Mouse (Mus musculus) limb, embryonic 14.5 days (tissue): ENCODE data around the gene Mtg1. TPM values are rescaled to one million over a fixed set of nuclear protein-coding genes. Genes with fewer than 3 reads are reported as not detected.

ENCODE experiments used
- ATAC-seq: fragments of 200-750 bp; cut with Nextera tagmentation; 2 replicates; pipeline ENCODE4 v1.8.0; 2017; ENCODE audit warnings: low read depth, moderate number of reproducible peaks, moderate TSS enrichment; ENCODE audit not compliant: low FRiP score
- DNase-seq: peaks from one replicate; pipeline ENCODE4 v3.0.0-alpha.2; 2015; ENCODE audit warnings: low spot score
- H3K27ac ChIP-seq: fragments of 300-500 bp; sonication (generic); replicated peaks from 2 replicates; pipeline ENCODE4 v1.5.1; 2014; ENCODE audit warnings: low read depth, mild to moderate bottlenecking, low read length, moderate library complexity, mixed read lengths
- H3K27me3 ChIP-seq: fragments of 300-500 bp; sonication (generic); 2 replicates; pipeline ENCODE4 v1.6.1; 2014; ENCODE audit warnings: low read length, mixed read lengths; ENCODE audit not compliant: control insufficient read depth, insufficient read depth
- H3K36me3 ChIP-seq: fragments of 300-500 bp; sonication (generic); 2 replicates; pipeline ENCODE4 v1.6.1; 2014; ENCODE audit warnings: mild to moderate bottlenecking, low read length, moderate library complexity, mixed read lengths; ENCODE audit not compliant: control insufficient read depth, insufficient read depth
- H3K4me1 ChIP-seq: fragments of 300-500 bp; sonication (generic); 2 replicates; pipeline ENCODE4 v1.6.1; 2014; ENCODE audit warnings: antibody characterized with exemption, low read length, mixed read lengths; ENCODE audit not compliant: control insufficient read depth, insufficient read depth
- H3K4me2 ChIP-seq: fragments of 300-500 bp; sonication (generic); replicated peaks from 2 replicates; pipeline ENCODE4 v1.6.1; 2014; ENCODE audit warnings: low read depth, mild to moderate bottlenecking, low read length, moderate library complexity; ENCODE audit not compliant: severe bottlenecking
- H3K4me3 ChIP-seq: fragments of 300-500 bp; sonication (generic); replicated peaks from 2 replicates; pipeline ENCODE4 v1.5.1; 2014; ENCODE audit warnings: low read length
- H3K9ac ChIP-seq: fragments of 300-500 bp; sonication (generic); 2 replicates; pipeline ENCODE4 v1.6.1; 2014; ENCODE audit warnings: mild to moderate bottlenecking, low read depth, low read length, moderate library complexity; ENCODE audit not compliant: severe bottlenecking
- H3K9me3 ChIP-seq: fragments of 300-500 bp; sonication (generic); 2 replicates; pipeline ENCODE4 v1.6.1; 2016; ENCODE audit warnings: low read length; ENCODE audit not compliant: control insufficient read depth
- POLR2A ChIP-seq: fragments of 200-500 bp; IDR thresholded peaks from 2 replicates; pipeline ENCODE4 v1.8.0; 2012; ENCODE audit warnings: inconsistent platforms, mild to moderate bottlenecking, moderate library complexity, borderline replicate concordance; ENCODE audit not compliant: insufficient read depth, insufficient read length; ENCODE audit errors: extremely low read depth
- WGBS: fragments of 180-500 bp; shearing (Covaris S2); extraction: QIAGEN DNeasy Blood & Tissue Kit; methylation state at CpG from one replicate; pipeline ENCODE4 v1.1.7; 2014; 5-methylcytosine and 5-hydroxymethylcytosine counted together
- polyA plus RNA-seq, 2 experiments: library from polyadenylated mRNA; depleted of rRNA in 1 of 2; stranded (reverse) in 1 of 2; unstranded in 1 of 2; fragments of >200 nt; fragmentation: Nextera tagmentation in 1 of 2; extraction: Ambion mirVana in 1 of 2; gene quantifications; 2 replicates each; pipeline versions ENCODE4 v1.2.1 to v1.2.3; 2012 to 2014

Gene Mtg1
- polyA plus RNA-seq, 2 experiments, result 26.5 to 28.4 TPM

- Histone ChIP-seq H3K4me1 (no peaks in the 10 kb centered on the region), H3K36me3 (no peaks in the 10 kb centered on the region), H3K9ac (no peak within 1 kb of the TSS), H3K27ac (no peak within 1 kb of the TSS), H3K4me3 (no peak within 1 kb of the TSS), H3K4me2 (no peak within 1 kb of the TSS), H3K9me3 (no peaks in the 10 kb centered on the region; the same call in 1 of the 2 replicates), H3K27me3 (no peaks in the 10 kb centered on the region)
- DNase-seq (no peak), ATAC-seq (no peak)
- TF ChIP-seq POLR2A, result no peak
- WGBS, result 72% methylated on average over 7 of the region's 7 CpGs
Observed at GRCm38 (mm10) chr7:140164664-140165063, 27.3 kb downstream of the Mtg1 start, which contains the start of gene Olfr522. TSS of gene Olfr522 (minus strand) at chr7:140164764.

DNA sequence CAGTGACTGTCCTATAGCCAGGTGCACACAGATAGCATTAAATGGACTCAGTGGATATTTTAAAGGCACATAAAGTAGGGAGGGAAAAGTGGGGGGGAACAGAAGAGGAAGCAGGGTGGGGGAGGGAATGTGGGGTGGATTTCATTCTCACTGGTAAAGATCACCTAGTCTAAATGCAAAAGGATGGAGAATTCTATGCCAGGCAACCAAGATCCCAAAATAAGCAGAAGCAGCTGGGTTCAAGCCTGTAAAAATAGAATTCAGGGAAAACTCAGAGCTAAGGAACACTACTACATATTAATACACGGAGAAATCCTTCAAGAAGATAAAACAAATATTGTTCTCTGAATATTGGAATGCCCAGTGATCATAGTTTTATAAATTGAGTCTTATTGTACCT is 30.6 kb downstream of the Mtg1 start:
- Histone ChIP-seq H3K27me3 (no peaks in the 10 kb centered on the region), H3K9ac (no peak overlapping the region), H3K27ac (no peak overlapping the region), H3K36me3 (no peaks in the 10 kb centered on the region), H3K4me3 (no peak overlapping the region), H3K4me1 (no peaks in the 10 kb centered on the region), H3K4me2 (no peak overlapping the region), H3K9me3 (no peaks in the 10 kb centered on the region; the same call in 1 of the 2 replicates)
- TF ChIP-seq POLR2A, result no peak
- no peak for ATAC-seq
- 71% methylated on average over 1 of the region's 1 CpGs for WGBS
- DNase-seq, result no peak

- Histone ChIP-seq H3K27ac (no peak overlapping the region), H3K4me3 (no peak overlapping the region), H3K4me1 (no peaks in the 10 kb centered on the region), H3K4me2 (no peak overlapping the region), H3K9ac (no peak overlapping the region), H3K9me3 (no peaks in the 10 kb centered on the region; the same call in 1 of the 2 replicates), H3K36me3 (no peaks in the 10 kb centered on the region), H3K27me3 (no peaks in the 10 kb centered on the region)
- WGBS, result 79% methylated on average over 4 of the region's 4 CpGs
- no peak for DNase-seq
- TF ChIP-seq POLR2A, result no peak
- no peak for ATAC-seq
Observed at GRCm38 (mm10) chr7:140169386-140169785, 32.0 kb downstream of the Mtg1 start.

GRCm38 (mm10) chr7:140170863-140171262 is 33.5 kb downstream of the Mtg1 start:
- ATAC-seq (no peak), DNase-seq (no peak)
- no peaks in the 10 kb centered on the region for H3K4me1 ChIP-seq
- WGBS, result 93% methylated on average over 3 of the region's 3 CpGs
- H3K9ac ChIP-seq, result no peak overlapping the region
- no peak overlapping the region for H3K4me3 ChIP-seq
- no peaks in the 10 kb centered on the region for H3K36me3 ChIP-seq
- H3K27me3 ChIP-seq, result no peaks in the 10 kb centered on the region
- no peak overlapping the region for H3K4me2 ChIP-seq
- no peak for TF ChIP-seq POLR2A
- H3K27ac ChIP-seq, result no peak overlapping the region
- H3K9me3 ChIP-seq, result no peaks in the 10 kb centered on the region; the same call in 1 of the 2 replicates

DNA sequence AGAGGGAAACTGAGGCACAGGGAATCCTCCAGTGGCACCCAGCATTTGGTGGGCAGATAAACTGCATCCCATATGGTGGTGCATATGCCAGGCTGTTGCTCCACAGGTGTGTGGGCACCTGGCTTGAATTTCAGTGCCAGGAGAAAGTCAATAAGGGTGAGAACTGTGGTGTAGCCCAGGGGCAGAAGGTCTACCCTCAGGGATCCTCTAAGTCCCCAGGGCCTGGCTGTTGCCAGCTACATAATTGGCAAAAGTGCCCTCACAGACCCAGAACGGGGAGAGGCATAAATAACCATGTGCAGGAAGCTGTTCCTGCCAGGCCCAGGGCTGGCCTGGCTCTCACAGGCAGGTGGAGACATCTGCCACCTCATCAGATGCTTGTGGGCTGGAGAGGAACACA is 35.6 kb downstream of the Mtg1 start, which contains the start of gene Olfr523:
Olfr523 (plus strand) TSS at position 282 of the 400 bp plus-strand sequence.
- H3K4me1 ChIP-seq, result no peaks in the 10 kb centered on the region
- DNase-seq, result no peak
- H3K27me3 ChIP-seq, result no peaks in the 10 kb centered on the region
- WGBS, result 21% methylated on average over 1 of the region's 1 CpGs
- no peak for TF ChIP-seq POLR2A
- H3K9me3 ChIP-seq, result no peaks in the 10 kb centered on the region
- H3K4me3 ChIP-seq, result no peak within 1 kb of the TSS
- H3K27ac ChIP-seq, result no peak within 1 kb of the TSS
- no peak within 1 kb of the TSS for H3K9ac ChIP-seq
- H3K36me3 ChIP-seq, result no peaks in the 10 kb centered on the region
- no peak for ATAC-seq
- no peak within 1 kb of the TSS for H3K4me2 ChIP-seq

DNA sequence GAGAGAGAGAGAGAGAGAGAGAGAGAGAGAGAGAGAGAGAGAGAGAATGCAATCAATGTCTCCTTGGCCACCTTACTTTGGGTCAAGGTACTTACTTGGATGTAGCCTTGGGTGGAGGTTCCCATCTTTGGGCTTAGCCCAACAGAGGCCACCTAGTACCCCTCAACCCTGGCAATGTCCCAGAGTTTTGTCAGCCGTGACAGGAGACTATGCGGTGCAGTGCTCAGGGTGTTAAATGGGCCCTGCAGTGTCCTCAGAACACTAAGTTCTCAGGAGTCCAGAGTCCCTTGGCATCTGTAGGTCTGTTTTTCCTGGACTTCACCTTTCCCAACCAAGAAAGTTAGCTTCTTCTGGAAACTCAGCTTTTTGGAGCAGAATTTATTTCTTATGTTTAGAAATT is 41.8 kb downstream of the Mtg1 start:
- H3K4me1 ChIP-seq, result no peaks in the 10 kb centered on the region
- 97% methylated on average over 2 of the region's 2 CpGs for WGBS
- no peak for TF ChIP-seq POLR2A
- H3K4me3 ChIP-seq, result no peak overlapping the region
- H3K36me3 ChIP-seq, result no peaks in the 10 kb centered on the region
- no peak overlapping the region for H3K4me2 ChIP-seq
- DNase-seq, result no peak
- no peaks in the 10 kb centered on the region for H3K27me3 ChIP-seq
- H3K27ac ChIP-seq, result no peak overlapping the region
- no peaks in the 10 kb centered on the region for H3K9me3 ChIP-seq
- H3K9ac ChIP-seq, result no peak overlapping the region
- ATAC-seq, result no peak
